Mouse (Mus musculus) heart, adult 11 months (tissue): ENCODE measurements around the gene Myo9a.
"Not testable (repeated sequence)": the region's sequence is repeated elsewhere in the genome, so short reads cannot be mapped to it uniquely, and the experiment has no call there.

Source experiments
- DNase-seq: peaks from one replicate; pipeline ENCODE4 v3.0.0; 2022

Gene Myo9a

GRCm38 (mm10) chr9:59751966-59752365 is 1.3 kb downstream of the Myo9a start:
- peak; percentile 63 for DNase-seq

GRCm38 (mm10) chr9:59755199-59755598 is 4.5 kb downstream of the Myo9a start:
- DNase-seq = peak; percentile 27

- DNase-seq = not testable (repeated sequence)
Measured at GRCm38 (mm10) chr9:59757016-59757415, 6.3 kb downstream of the Myo9a start.

GRCm38 (mm10) chr9:59760515-59760914 is 9.8 kb downstream of the Myo9a start:
- DNase-seq = peak; percentile 55

- DNase-seq = peak; percentile 29
Measured at GRCm38 (mm10) chr9:59766966-59767461, 16.3 kb downstream of the Myo9a start.

- not testable (repeated sequence) for DNase-seq
Measured at GRCm38 (mm10) chr9:59806046-59806774, 55.5 kb downstream of the Myo9a start.

GRCm38 (mm10) chr9:59884551-59884950 is 133.9 kb downstream of the Myo9a start:
- no peak for DNase-seq

- no peak for DNase-seq
Measured at GRCm38 (mm10) chr9:59903382-59903781, 152.7 kb downstream of the Myo9a start.

- no peak for DNase-seq
Measured at GRCm38 (mm10) chr9:59914761-59915160, 164.1 kb downstream of the Myo9a start.

- no peak for DNase-seq
Measured at GRCm38 (mm10) chr9:59930248-59930647, 179.6 kb downstream of the Myo9a start.

GRCm38 (mm10) chr9:59935866-59936265 is 185.2 kb downstream of the Myo9a start:
- DNase-seq = not testable (repeated sequence)

- DNase-seq = no peak
Measured at GRCm38 (mm10) chr9:59938529-59938928, 187.8 kb downstream of the Myo9a start.

- peak; percentile 80 for DNase-seq
Measured at GRCm38 (mm10) chr9:59939691-59940090, 189.0 kb downstream of the Myo9a start.

- peak; percentile 85 for DNase-seq
Measured at GRCm38 (mm10) chr9:59940913-59941884, 190.5 kb downstream of the Myo9a start.

- DNase-seq = no peak
Measured at GRCm38 (mm10) chr9:59941885-59942350, 191.2 kb downstream of the Myo9a start.

- peak; percentile 58 for DNase-seq
Measured at GRCm38 (mm10) chr9:59942501-59943085, 191.9 kb downstream of the Myo9a start.

- DNase-seq = peak; percentile 74
Measured at GRCm38 (mm10) chr9:59943826-59944225, 193.1 kb downstream of the Myo9a start.

- DNase-seq = peak; percentile 63
Measured at GRCm38 (mm10) chr9:59945241-59945640, 194.5 kb downstream of the Myo9a start.

GRCm38 (mm10) chr9:59947271-59947670 is 196.6 kb downstream of the Myo9a start:
- DNase-seq = no peak

- peak; percentile 80 for DNase-seq
Measured at GRCm38 (mm10) chr9:59948226-59948625, 197.5 kb downstream of the Myo9a start.

- peak; percentile 84 for DNase-seq
Measured at GRCm38 (mm10) chr9:59948691-59949250, 198.1 kb downstream of the Myo9a start.

- peak; percentile 79 for DNase-seq
Measured at GRCm38 (mm10) chr9:59949511-59949910, 198.8 kb downstream of the Myo9a start.

GRCm38 (mm10) chr9:59949981-59950380 is 199.3 kb downstream of the Myo9a start:
- DNase-seq = peak; percentile 63
